In the genomic region with DNA sequence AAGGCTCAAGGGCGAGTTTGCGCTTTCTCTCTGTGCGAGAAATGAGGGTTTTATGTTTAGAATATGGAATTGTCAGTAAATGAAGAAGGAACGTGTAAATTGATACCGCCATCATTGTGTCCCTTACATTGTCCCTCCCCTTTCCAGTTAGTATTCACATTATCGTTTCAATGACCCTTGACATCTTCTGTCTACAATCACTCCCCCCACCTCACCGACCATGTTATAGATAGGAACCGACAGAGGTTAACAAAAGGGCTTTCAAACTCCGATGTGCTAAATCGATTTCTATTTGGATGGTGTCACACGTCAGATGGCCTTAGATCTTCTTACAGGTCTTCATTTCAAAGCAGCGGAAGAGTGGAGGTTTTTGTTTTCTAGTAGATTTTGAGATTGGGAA, we compare ENCODE assay signal across 8 mouse cellular contexts. TPM values are rescaled to one million over a fixed set of nuclear protein-coding genes. Genes with fewer than 3 reads are reported as not detected.
DNase-seq lines count a peak whose midpoint lies in the region; ATAC-seq and TF ChIP-seq lines count a peak whose summit lies in the region.

No protein-coding gene starts in this region.

- peak overlapping the region; percentile 88 for H3K9ac ChIP-seq in hindbrain, embryonic 12.5 days
- peak overlapping the region; percentile 78 for H3K9ac ChIP-seq in midbrain, embryonic 16.5 days (ENCODE audit: low read depth, low read length)

- H3K27me3 ChIP-seq in kidney, adult 2 months (replicated peaks; ENCODE audit: control insufficient read depth, insufficient read depth, low read length), result no peaks in the 10 kb centered on the region
- H3K27me3 ChIP-seq in hindbrain, embryonic 12.5 days, result no peaks in the 10 kb centered on the region
- no peaks in the 10 kb centered on the region for H3K27me3 ChIP-seq in midbrain, embryonic 16.5 days (ENCODE audit: control insufficient read depth, insufficient read depth, low read depth, low read length)

- TF ChIP-seq CTCF in kidney, adult 2 months (conservative IDR thresholded peaks at IDR 0.05; ENCODE audit: insufficient read depth, insufficient read length, low read depth, low read length), result no peak

- ATAC-seq in hindbrain, embryonic 12.5 days (ENCODE audit: low FRiP score), result peak; percentile 33; the same call in 1 of the 2 replicates
- peak; percentile 41 for ATAC-seq in midbrain, embryonic 16.5 days

- no peaks in the 10 kb centered on the region for H3K4me1 ChIP-seq in kidney, adult 2 months (ENCODE audit: control insufficient read depth, insufficient read depth, low read length)
- H3K4me1 ChIP-seq in hindbrain, embryonic 12.5 days, result peaks cover 34% of the 10 kb centered on the region
- peaks cover 32% of the 10 kb centered on the region for H3K4me1 ChIP-seq in midbrain, embryonic 16.5 days (ENCODE audit: control insufficient read depth, insufficient read depth, low read length)

- 7% methylated on average over 12 of the region's 12 CpGs for WGBS in kidney, adult 2 months
- WGBS in hindbrain, embryonic 12.5 days, result 3% methylated on average over 12 of the region's 12 CpGs
- WGBS in midbrain, embryonic 16.5 days, result under 1% methylated on average over 12 of the region's 12 CpGs

- peak overlapping the region; percentile 71 for H3K4me2 ChIP-seq in hindbrain, embryonic 12.5 days (replicated peaks)
- H3K4me2 ChIP-seq in midbrain, embryonic 16.5 days (ENCODE audit: low read length), result peak overlapping the region; percentile 64

- peak overlapping the region; percentile 22; the same call in 1 of the 2 replicates for H3K27ac ChIP-seq in kidney, adult 2 months (ENCODE audit: insufficient read depth, low read depth, low read length)
- H3K27ac ChIP-seq in hindbrain, embryonic 12.5 days, result peak overlapping the region; percentile 97
- H3K27ac ChIP-seq in midbrain, embryonic 16.5 days (ENCODE audit: low read length), result peak overlapping the region; percentile 95

- no peak for TF ChIP-seq POLR2A in kidney, adult 2 months (IDR thresholded peaks at IDR 0.05; ENCODE audit: low read depth, low read length)

- no peak for DNase-seq in kidney, adult 2 months
- DNase-seq in kidney, adult 18-20 months, result no peak
- DNase-seq in T-cell, adult 2 months (ENCODE audit: low spot score), result peak; percentile 49
- DNase-seq in thymus, postnatal 36 days, result no peak
- DNase-seq in gastrocnemius, postnatal 10 days, result no peak
- DNase-seq in adrenal gland, adult (ENCODE audit: inconsistent age in 2 of 2, low spot score in 1 of 2), result no peak

- no peaks in the 10 kb centered on the region for H3K36me3 ChIP-seq in kidney, adult 2 months (ENCODE audit: control insufficient read depth, insufficient read depth, low read length)
- no peaks in the 10 kb centered on the region for H3K36me3 ChIP-seq in hindbrain, embryonic 12.5 days
- no peaks in the 10 kb centered on the region for H3K36me3 ChIP-seq in midbrain, embryonic 16.5 days (ENCODE audit: control insufficient read depth, insufficient read depth, low read length)

- H3K4me3 ChIP-seq in kidney, adult 2 months (ENCODE audit: insufficient read depth, low read depth, low read length), result peak overlapping the region; percentile 82
- H3K4me3 ChIP-seq in hindbrain, embryonic 12.5 days, result peak overlapping the region; percentile 60
- H3K4me3 ChIP-seq in midbrain, embryonic 16.5 days (ENCODE audit: low read depth, low read length), result peak overlapping the region; percentile 58

- no peaks in the 10 kb centered on the region for H3K9me3 ChIP-seq in hindbrain, embryonic 12.5 days (replicated peaks)
- no peaks in the 10 kb centered on the region for H3K9me3 ChIP-seq in midbrain, embryonic 16.5 days (replicated peaks; ENCODE audit: control insufficient read depth, low read length, poor library complexity, severe bottlenecking)

RNA-seq across cellular contexts. Expression of gene Zfp60, which starts 0.8 kb away (rescaled TPM):
- polyA plus RNA-seq in kidney, adult 2 months (2012; rRNA removed), result 1.7 and 2.4 TPM in 2 replicates
- polyA plus RNA-seq in hindbrain, embryonic 12.5 days (2016; fragmentation: Nextera tagmentation; extraction: Ambion mirVana), result 101 and 107 TPM in 2 replicates
- 111 and 125 TPM in 2 replicates for polyA plus RNA-seq in midbrain, embryonic 16.5 days (2015; fragmentation: Nextera tagmentation; extraction: Ambion mirVana)
- 1 to 10 TPM; 6.6 to 8.4 TPM for total RNA-seq in gastrocnemius, postnatal 10 days (2021)

RNA-seq across cellular contexts. Expression of gene Zfp607b, which starts 42.8 kb away (rescaled TPM):
- polyA plus RNA-seq in kidney, adult 2 months (2012; rRNA removed), result 0.27 and 1.1 TPM in 2 replicates
- polyA plus RNA-seq in hindbrain, embryonic 12.5 days (2016; fragmentation: Nextera tagmentation; extraction: Ambion mirVana), result 6.9 and 8.7 TPM in 2 replicates
- polyA plus RNA-seq in midbrain, embryonic 16.5 days (2015; fragmentation: Nextera tagmentation; extraction: Ambion mirVana), result 16.7 and 19.1 TPM in 2 replicates
- total RNA-seq in gastrocnemius, postnatal 10 days (2021), result 1 to 10 TPM; 1.2 to 1.4 TPM

RNA-seq across cellular contexts. Expression of gene Map3k10, which starts 57.5 kb away (rescaled TPM):
- polyA plus RNA-seq in kidney, adult 2 months (2012; rRNA removed), result 24.6 and 26.8 TPM in 2 replicates
- 18.8 and 19.8 TPM in 2 replicates for polyA plus RNA-seq in hindbrain, embryonic 12.5 days (2016; fragmentation: Nextera tagmentation; extraction: Ambion mirVana)
- polyA plus RNA-seq in midbrain, embryonic 16.5 days (2015; fragmentation: Nextera tagmentation; extraction: Ambion mirVana), result 15.4 and 16.9 TPM in 2 replicates
- 10 to 100 TPM; 15.5 to 18.2 TPM for total RNA-seq in gastrocnemius, postnatal 10 days (2021)

Comparison
In these comparisons a context has a peak if more than half of its experiments do, and no peak if none do; other contexts are left out.
1. H3K27ac ChIP-seq: peak in every context shown above with its lines; median percentile 97 in hindbrain, embryonic 12.5 days; 95 in midbrain, embryonic 16.5 days; 22 in kidney, adult 2 months.
2. RNA of gene Zfp60, which starts 0.8 kb away (polyA plus RNA-seq): 111 to 125 TPM in midbrain, embryonic 16.5 days and 101 to 107 TPM in hindbrain, embryonic 12.5 days; 1.7 to 2.4 TPM in kidney, adult 2 months; every median in the first group is over 10 times any median in the second.
3. Peak in every context shown above with its lines, with median percentiles within 50 percentile points of each other: H3K4me3 ChIP-seq.